Mouse (Mus musculus) embryonic facial prominence, embryonic 14.5 days (tissue): Measurements from ENCODE around the gene Zfp607b. TPM values are rescaled to one million over a fixed set of nuclear protein-coding genes. Genes with fewer than 3 reads are reported as not detected.

Experiments used
- ATAC-seq: fragments of 200-750 bp; cut with Nextera tagmentation; 2 replicates; pipeline ENCODE4 v1.8.0; 2017; ENCODE audit warnings: low read depth, moderate number of reproducible peaks, moderate TSS enrichment
- DNase-seq: peaks from one replicate; pipeline ENCODE4 v3.0.0-alpha.2; 2015; ENCODE audit warnings: low spot score
- H3K27ac ChIP-seq: fragments of 300-500 bp; sonication (generic); replicated peaks from 2 replicates; pipeline ENCODE4 v1.5.1; 2014; ENCODE audit warnings: low read depth, mild to moderate bottlenecking, low read length, moderate library complexity
- H3K27me3 ChIP-seq: fragments of 300-500 bp; sonication (generic); replicated peaks from 2 replicates; pipeline ENCODE4 v1.6.1; 2014; ENCODE audit warnings: low read length; ENCODE audit not compliant: control insufficient read depth, insufficient read depth
- H3K36me3 ChIP-seq: fragments of 300-500 bp; sonication (generic); 2 replicates; pipeline ENCODE4 v1.6.1; 2014; ENCODE audit warnings: low read length, mixed read lengths; ENCODE audit not compliant: control insufficient read depth, insufficient read depth
- H3K4me1 ChIP-seq: fragments of 300-500 bp; sonication (generic); 2 replicates; pipeline ENCODE4 v1.6.1; 2014; ENCODE audit warnings: antibody characterized with exemption, low read length; ENCODE audit not compliant: control insufficient read depth, insufficient read depth
- H3K4me2 ChIP-seq: fragments of 300-500 bp; sonication (generic); 2 replicates; pipeline ENCODE4 v1.6.1; 2014; ENCODE audit warnings: low read depth, mild to moderate bottlenecking, low read length, moderate library complexity, mixed read lengths
- H3K4me3 ChIP-seq: fragments of 300-500 bp; sonication (generic); 2 replicates; pipeline ENCODE4 v1.5.1; 2014; ENCODE audit warnings: low read depth, mild to moderate bottlenecking, low read length
- H3K9ac ChIP-seq: fragments of 300-500 bp; sonication (generic); 2 replicates; pipeline ENCODE4 v1.6.1; 2014; ENCODE audit warnings: low read depth, mild to moderate bottlenecking, low read length, moderate library complexity, mixed read lengths
- H3K9me3 ChIP-seq: fragments of 300-500 bp; sonication (generic); 2 replicates; pipeline ENCODE4 v1.6.1; 2016; ENCODE audit warnings: low read length; ENCODE audit not compliant: control insufficient read depth
- WGBS: fragments of 180-500 bp; shearing (Covaris S2); extraction: QIAGEN DNeasy Blood & Tissue Kit; methylation state at CpG from one replicate; pipeline ENCODE4 v1.1.7; 2014; 5-methylcytosine and 5-hydroxymethylcytosine counted together
- polyA plus RNA-seq: library from polyadenylated mRNA; unstranded; fragments of >200 nt; fragmentation: Nextera tagmentation; extraction: Ambion mirVana; gene quantifications from 2 replicates; pipeline ENCODE4 v1.2.1, GENCODE M21; 2014

Zfp607b gene
- polyA plus RNA-seq, 1 experiment from 2014 or later = 3.4 TPM

GRCm38 (mm10) chr7:27732508-27732907 is 43.4 kb downstream of the Zfp607b start:
- Histone ChIP-seq H3K4me1 (peaks cover 10% of the 10 kb centered on the region; the same call in 1 of the 2 replicates), H3K27ac (peak overlapping the region; percentile 96; the same call in 1 of the 2 replicates), H3K36me3 (no peaks in the 10 kb centered on the region), H3K9me3 (no peaks in the 10 kb centered on the region), H3K27me3 (no peaks in the 10 kb centered on the region), H3K9ac (peak overlapping the region; percentile 90), H3K4me2 (peak overlapping the region; percentile 80), H3K4me3 (peak overlapping the region; percentile 62)
- DNase-seq (no peak), ATAC-seq (no peak)
- 71% methylated on average over 6 of the region's 6 CpGs for WGBS

- H3K36me3 ChIP-seq = peaks cover 22% of the 10 kb centered on the region
- peaks cover 10% of the 10 kb centered on the region; the same call in 1 of the 2 replicates for H3K4me1 ChIP-seq
- no peak overlapping the region for H3K4me2 ChIP-seq
- DNase-seq = no peak
- no peak overlapping the region for H3K9ac ChIP-seq
- H3K4me3 ChIP-seq = no peak overlapping the region
- H3K27ac ChIP-seq = no peak overlapping the region
- no peak for ATAC-seq
- WGBS = 72% methylated on average over 5 of the region's 5 CpGs
- no peaks in the 10 kb centered on the region for H3K27me3 ChIP-seq
- no peaks in the 10 kb centered on the region for H3K9me3 ChIP-seq
Measured at GRCm38 (mm10) chr7:27735457-27735856, 46.3 kb downstream of the Zfp607b start.

Other genes starting within 250 kb of the Zfp607b start
- gene Sptbn4, start 241.7 kb upstream of the Zfp607b start, polyA plus RNA-seq = 0.39 and 0.40 TPM in 2 replicates
- gene Blvrb, start 241.4 kb upstream of the Zfp607b start, polyA plus RNA-seq = 67.3 and 75.2 TPM in 2 replicates
- 31.3 and 31.9 TPM in 2 replicates for gene Sertad3, start 215.6 kb upstream of the Zfp607b start, polyA plus RNA-seq
- gene Sertad1, start 202.4 kb upstream of the Zfp607b start, polyA plus RNA-seq = 32.6 and 34.7 TPM in 2 replicates
- gene Prx, start 190.0 kb upstream of the Zfp607b start, polyA plus RNA-seq = 2.5 and 2.9 TPM in 2 replicates
- gene Hipk4, start 166.1 kb upstream of the Zfp607b start, polyA plus RNA-seq = 0.54 and 0.93 TPM in 2 replicates
- gene Pld3, start 136.1 kb upstream of the Zfp607b start, polyA plus RNA-seq = 111 TPM in 2 replicates
- 28.7 and 32.7 TPM in 2 replicates for gene 2310022A10Rik, start 136.1 kb upstream of the Zfp607b start, polyA plus RNA-seq
- 114 and 123 TPM in 2 replicates for gene Akt2, start 97.8 kb upstream of the Zfp607b start, polyA plus RNA-seq
- gene Ttc9b, start 35.4 kb upstream of the Zfp607b start, polyA plus RNA-seq = 3.8 and 4.6 TPM in 2 replicates
- gene Map3k10, start 14.7 kb upstream of the Zfp607b start, polyA plus RNA-seq = 7.2 and 8.0 TPM in 2 replicates
- 30.4 and 33.5 TPM in 2 replicates for gene Zfp60, start 42.0 kb downstream of the Zfp607b start, polyA plus RNA-seq
- gene Zfp626, start 117.9 kb downstream of the Zfp607b start, polyA plus RNA-seq = 1.8 and 1.9 TPM in 2 replicates
- gene Zfp59, start 149.3 kb downstream of the Zfp607b start, polyA plus RNA-seq = 8.4 and 9.6 TPM in 2 replicates
- 3.1 and 3.2 TPM in 2 replicates for gene Zfp607a, start 168.2 kb downstream of the Zfp607b start, polyA plus RNA-seq
- 8.0 and 8.3 TPM in 2 replicates for gene Zfp974, start 240.1 kb downstream of the Zfp607b start, polyA plus RNA-seq